Mouse (Mus musculus): ENCODE measurements around the gene Gm37240. TPM values are rescaled to one million over a fixed set of nuclear protein-coding genes. Genes with fewer than 3 reads are reported as not detected.

Gene Gm37240
- polyA plus RNA-seq, 1 experiment from 2014 or later, result 11.4 TPM

DNA sequence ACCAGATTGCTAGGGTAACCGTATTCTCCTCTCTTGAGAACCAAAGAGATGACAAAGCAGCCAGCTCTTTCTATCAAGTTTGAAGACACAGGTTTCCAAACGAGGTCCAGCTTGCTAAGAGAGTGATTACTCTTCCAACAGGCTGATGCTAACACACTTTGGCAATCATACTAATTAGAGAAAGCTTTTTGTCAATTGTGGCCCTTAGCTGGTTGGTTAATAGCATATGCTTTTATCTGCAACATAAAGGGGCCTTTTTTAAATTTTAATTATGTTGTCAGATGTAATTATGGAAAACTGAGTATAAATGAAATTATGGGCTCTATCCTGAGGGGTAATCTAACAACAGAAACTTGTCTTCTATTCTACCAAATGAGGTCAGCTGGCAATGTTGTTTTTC is 160.1 kb downstream of the Gm37240 start:
- no peak overlapping the region for H3K27ac ChIP-seq (ENCODE audit: low read length)
- H3K9ac ChIP-seq (ENCODE audit: low read length), result no peak overlapping the region
- no peaks in the 10 kb centered on the region for H3K4me1 ChIP-seq (ENCODE audit: control insufficient read depth, insufficient read depth, low read length)
- no peak overlapping the region for H3K4me3 ChIP-seq (replicated peaks; ENCODE audit: low read length)
- H3K27me3 ChIP-seq (ENCODE audit: control insufficient read depth, insufficient read depth, low read length), result no peaks in the 10 kb centered on the region
- H3K4me2 ChIP-seq (ENCODE audit: low read depth, low read length), result no peak overlapping the region
- ATAC-seq (ENCODE audit: insufficient read depth, low FRiP score), result no peak
- no peaks in the 10 kb centered on the region for H3K36me3 ChIP-seq (ENCODE audit: control insufficient read depth, insufficient read depth, low read length)
- no peaks in the 10 kb centered on the region for H3K9me3 ChIP-seq (replicated peaks; ENCODE audit: control insufficient read depth, low read length)
- WGBS, result 55% methylated on average over 2 of the region's 2 CpGs

DNA sequence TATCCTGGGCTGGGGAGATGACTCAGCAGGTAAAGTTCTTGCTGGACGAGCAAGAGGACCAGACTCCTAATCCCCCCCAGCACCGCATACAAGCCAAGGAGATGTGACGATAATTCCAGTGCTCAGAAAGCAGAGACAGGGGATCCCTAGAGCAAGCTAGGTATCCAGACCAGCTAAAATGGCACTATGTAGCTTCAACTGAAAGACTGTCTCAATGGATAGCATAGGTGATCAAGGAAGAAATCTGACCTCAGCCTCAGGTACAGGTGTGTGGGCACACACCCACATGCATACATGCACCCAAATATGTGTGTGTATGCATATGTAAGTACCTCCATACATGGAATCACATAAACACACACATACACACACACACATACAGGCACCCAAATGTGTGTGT is 161.3 kb downstream of the Gm37240 start:
- WGBS, result 74% methylated on average over 3 of the region's 3 CpGs
- Histone ChIP-seq H3K27ac (ENCODE audit: low read length) (no peak overlapping the region), H3K27me3 (ENCODE audit: control insufficient read depth, insufficient read depth, low read length) (no peaks in the 10 kb centered on the region), H3K36me3 (ENCODE audit: control insufficient read depth, insufficient read depth, low read length) (no peaks in the 10 kb centered on the region), H3K4me1 (ENCODE audit: control insufficient read depth, insufficient read depth, low read length) (no peaks in the 10 kb centered on the region), H3K9me3 (replicated peaks; ENCODE audit: control insufficient read depth, low read length) (no peaks in the 10 kb centered on the region), H3K4me2 (ENCODE audit: low read depth, low read length) (no peak overlapping the region), H3K9ac (ENCODE audit: low read length) (no peak overlapping the region), H3K4me3 (replicated peaks; ENCODE audit: low read length) (no peak overlapping the region)
- ATAC-seq (ENCODE audit: insufficient read depth, low FRiP score), result no peak

DNA sequence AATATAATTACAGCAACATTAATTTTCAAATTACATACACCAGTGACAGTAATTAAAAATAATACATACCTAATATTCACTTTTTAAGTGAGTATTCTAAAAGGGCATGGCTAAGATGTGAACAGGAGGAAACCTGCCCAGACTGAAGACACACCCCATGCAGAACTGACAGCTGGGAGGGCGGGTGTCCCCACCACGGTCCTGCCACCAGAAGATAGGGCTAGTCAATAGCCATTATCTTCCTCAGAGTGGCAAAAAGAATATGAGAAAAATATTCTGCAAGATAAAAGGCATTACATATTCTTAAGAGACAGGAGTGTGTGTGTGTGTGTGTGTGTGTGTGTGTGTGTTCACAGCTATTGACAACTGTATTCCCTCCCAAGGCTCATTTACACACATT is 162.2 kb downstream of the Gm37240 start:
- Histone ChIP-seq H3K27ac (ENCODE audit: low read length) (no peak overlapping the region), H3K4me2 (ENCODE audit: low read depth, low read length) (no peak overlapping the region), H3K9ac (ENCODE audit: low read length) (no peak overlapping the region), H3K4me1 (ENCODE audit: control insufficient read depth, insufficient read depth, low read length) (no peaks in the 10 kb centered on the region), H3K4me3 (replicated peaks; ENCODE audit: low read length) (no peak overlapping the region), H3K9me3 (replicated peaks; ENCODE audit: control insufficient read depth, low read length) (no peaks in the 10 kb centered on the region), H3K27me3 (ENCODE audit: control insufficient read depth, insufficient read depth, low read length) (no peaks in the 10 kb centered on the region), H3K36me3 (ENCODE audit: control insufficient read depth, insufficient read depth, low read length) (no peaks in the 10 kb centered on the region)
- 55% methylated on average over 2 of the region's 2 CpGs for WGBS
- ATAC-seq (ENCODE audit: insufficient read depth, low FRiP score), result no peak

DNA sequence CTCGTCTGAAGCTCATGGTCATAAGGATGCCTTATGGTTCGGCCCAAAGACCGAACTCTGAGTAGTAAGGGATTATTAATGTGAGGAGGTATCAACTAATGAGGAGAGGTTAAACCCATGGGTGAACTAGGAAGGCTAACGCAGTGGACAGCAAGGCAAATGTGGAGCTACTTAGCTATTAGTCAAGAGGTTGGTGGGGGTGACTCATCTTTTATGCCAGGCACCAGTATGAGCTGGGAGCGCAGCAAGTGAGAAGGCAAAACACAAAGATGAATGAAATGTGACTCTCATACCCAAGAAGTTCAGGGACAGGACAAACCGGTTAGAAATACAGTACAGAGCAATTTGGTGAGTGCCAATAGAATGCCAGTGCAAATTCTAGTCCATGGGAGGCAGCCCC is 164.7 kb downstream of the Gm37240 start:
- H3K4me1 ChIP-seq (ENCODE audit: control insufficient read depth, insufficient read depth, low read length), result no peaks in the 10 kb centered on the region
- no peak overlapping the region for H3K4me3 ChIP-seq (replicated peaks; ENCODE audit: low read length)
- no peak overlapping the region for H3K27ac ChIP-seq (ENCODE audit: low read length)
- H3K36me3 ChIP-seq (ENCODE audit: control insufficient read depth, insufficient read depth, low read length), result no peaks in the 10 kb centered on the region
- H3K9ac ChIP-seq (ENCODE audit: low read length), result no peak overlapping the region
- H3K9me3 ChIP-seq (replicated peaks; ENCODE audit: control insufficient read depth, low read length), result no peaks in the 10 kb centered on the region
- WGBS, result 77% methylated on average over 6 of the region's 6 CpGs
- H3K4me2 ChIP-seq (ENCODE audit: low read depth, low read length), result no peak overlapping the region
- ATAC-seq (ENCODE audit: insufficient read depth, low FRiP score), result no peak
- no peaks in the 10 kb centered on the region for H3K27me3 ChIP-seq (ENCODE audit: control insufficient read depth, insufficient read depth, low read length)

GRCm38 (mm10) chr3:85715764-85716297 is 171.5 kb downstream of the Gm37240 start:
- 69% methylated on average over 4 of the region's 4 CpGs for WGBS
- no peaks in the 10 kb centered on the region for H3K36me3 ChIP-seq (ENCODE audit: control insufficient read depth, insufficient read depth, low read length)
- no peak for ATAC-seq (ENCODE audit: insufficient read depth, low FRiP score)
- no peak overlapping the region for H3K9ac ChIP-seq (ENCODE audit: low read length)
- no peaks in the 10 kb centered on the region for H3K9me3 ChIP-seq (replicated peaks; ENCODE audit: control insufficient read depth, low read length)
- H3K27ac ChIP-seq (ENCODE audit: low read length), result no peak overlapping the region
- H3K27me3 ChIP-seq (ENCODE audit: control insufficient read depth, insufficient read depth, low read length), result no peaks in the 10 kb centered on the region
- no peaks in the 10 kb centered on the region for H3K4me1 ChIP-seq (ENCODE audit: control insufficient read depth, insufficient read depth, low read length)
- H3K4me2 ChIP-seq (ENCODE audit: low read depth, low read length), result no peak overlapping the region
- H3K4me3 ChIP-seq (replicated peaks; ENCODE audit: low read length), result no peak overlapping the region

GRCm38 (mm10) chr3:85713936-85714709 is 173.2 kb downstream of the Gm37240 start:
- no peak for ATAC-seq (ENCODE audit: insufficient read depth, low FRiP score)
- 79% methylated on average over 7 of the region's 7 CpGs for WGBS
- H3K4me3 ChIP-seq (replicated peaks; ENCODE audit: low read length), result no peak overlapping the region

DNA sequence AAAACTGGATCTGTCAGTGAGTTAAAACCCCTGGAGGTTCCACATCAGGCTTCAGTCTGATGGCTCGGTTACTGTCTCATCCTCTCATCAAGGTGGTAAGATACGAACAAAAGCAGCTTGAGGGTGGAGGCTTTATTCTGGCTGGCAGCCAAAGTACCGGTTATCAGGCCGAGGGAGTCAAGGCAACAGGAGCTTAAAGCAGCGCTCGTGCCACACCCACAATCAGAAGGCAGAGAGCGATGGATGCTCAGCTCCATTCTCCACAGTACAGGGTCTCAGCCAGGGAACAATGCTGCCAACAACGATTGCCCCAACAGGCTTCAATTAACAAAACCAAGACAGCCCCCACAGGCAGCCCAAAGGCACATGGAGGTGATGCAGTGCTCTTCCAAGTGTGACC is 176.6 kb downstream of the Gm37240 start:
- Histone ChIP-seq H3K4me2 (ENCODE audit: low read depth, low read length) (no peak overlapping the region), H3K4me3 (replicated peaks; ENCODE audit: low read length) (no peak overlapping the region), H3K4me1 (ENCODE audit: control insufficient read depth, insufficient read depth, low read length) (peaks cover 3% of the 10 kb centered on the region; the same call in 1 of the 2 replicates), H3K9ac (ENCODE audit: low read length) (no peak overlapping the region), H3K9me3 (replicated peaks; ENCODE audit: control insufficient read depth, low read length) (no peaks in the 10 kb centered on the region), H3K27me3 (ENCODE audit: control insufficient read depth, insufficient read depth, low read length) (no peaks in the 10 kb centered on the region), H3K36me3 (ENCODE audit: control insufficient read depth, insufficient read depth, low read length) (no peaks in the 10 kb centered on the region), H3K27ac (ENCODE audit: low read length) (no peak overlapping the region)
- ATAC-seq (ENCODE audit: insufficient read depth, low FRiP score), result no peak
- WGBS, result 34% methylated on average over 8 of the region's 8 CpGs

More at GRCm38 (mm10) chr3:85713936-85714709, 173.2 kb downstream of the Gm37240 start:
- no peak overlapping the region for H3K9ac ChIP-seq (ENCODE audit: low read length)
- peaks cover 3% of the 10 kb centered on the region; the same call in 1 of the 2 replicates for H3K4me1 ChIP-seq (ENCODE audit: control insufficient read depth, insufficient read depth, low read length)
- H3K27ac ChIP-seq (ENCODE audit: low read length), result no peak overlapping the region
- no peaks in the 10 kb centered on the region for H3K27me3 ChIP-seq (ENCODE audit: control insufficient read depth, insufficient read depth, low read length)
- H3K9me3 ChIP-seq (replicated peaks; ENCODE audit: control insufficient read depth, low read length), result no peaks in the 10 kb centered on the region
- H3K4me2 ChIP-seq (ENCODE audit: low read depth, low read length), result no peak overlapping the region
- no peaks in the 10 kb centered on the region for H3K36me3 ChIP-seq (ENCODE audit: control insufficient read depth, insufficient read depth, low read length)

GRCm38 (mm10) chr3:85707421-85707820 is 179.9 kb downstream of the Gm37240 start:
- H3K27me3 ChIP-seq (ENCODE audit: control insufficient read depth, insufficient read depth, low read length), result no peaks in the 10 kb centered on the region
- no peak overlapping the region for H3K27ac ChIP-seq (ENCODE audit: low read length)
- H3K4me1 ChIP-seq (ENCODE audit: control insufficient read depth, insufficient read depth, low read length), result peaks cover 6% of the 10 kb centered on the region; the same call in 1 of the 2 replicates
- H3K4me2 ChIP-seq (ENCODE audit: low read depth, low read length), result no peak overlapping the region
- no peaks in the 10 kb centered on the region for H3K36me3 ChIP-seq (ENCODE audit: control insufficient read depth, insufficient read depth, low read length)
- no peak for ATAC-seq (ENCODE audit: insufficient read depth, low FRiP score)
- H3K9ac ChIP-seq (ENCODE audit: low read length), result no peak overlapping the region
- WGBS, result 39% methylated on average over 7 of the region's 7 CpGs
- no peaks in the 10 kb centered on the region for H3K9me3 ChIP-seq (replicated peaks; ENCODE audit: control insufficient read depth, low read length)
- no peak overlapping the region for H3K4me3 ChIP-seq (replicated peaks; ENCODE audit: low read length)

- no peak overlapping the region; the same call in 1 of the 2 replicates for H3K27ac ChIP-seq (ENCODE audit: low read length)
- 44% methylated on average over 6 of the region's 6 CpGs for WGBS
Measured at GRCm38 (mm10) chr3:85703141-85703882, 184.0 kb downstream of the Gm37240 start.

More at GRCm38 (mm10) chr3:85703141-85703882, 184.0 kb downstream of the Gm37240 start:
- Histone ChIP-seq H3K4me2 (ENCODE audit: low read depth, low read length) (no peak overlapping the region), H3K4me1 (ENCODE audit: control insufficient read depth, insufficient read depth, low read length) (0 out of 2 replicates have a peak, but pooled peaks cover 3% of the 10 kb centered on the region), H3K4me3 (replicated peaks; ENCODE audit: low read length) (no peak overlapping the region), H3K36me3 (ENCODE audit: control insufficient read depth, insufficient read depth, low read length) (no peaks in the 10 kb centered on the region), H3K9ac (ENCODE audit: low read length) (no peak overlapping the region), H3K27me3 (ENCODE audit: control insufficient read depth, insufficient read depth, low read length) (no peaks in the 10 kb centered on the region), H3K9me3 (replicated peaks; ENCODE audit: control insufficient read depth, low read length) (no peaks in the 10 kb centered on the region)
- ATAC-seq (ENCODE audit: insufficient read depth, low FRiP score), result peak; percentile 83; the same call in 1 of the 2 replicates
